Mouse (Mus musculus) heart, adult 2 months (tissue): ENCODE results near the gene Mrps12. TPM values are rescaled to one million over a fixed set of nuclear protein-coding genes. Genes with fewer than 3 reads are reported as not detected.
"Not testable (repeated sequence)": the region's sequence is repeated elsewhere in the genome, so short reads cannot be mapped to it uniquely, and the experiment has no call there.

Experiments used
- DNase-seq, 2 experiments: peaks; one replicate each; pipeline ENCODE4 v3.0.0; 2021
- H3K27ac ChIP-seq: fragments of 200-600 bp; 2 replicates; pipeline ENCODE4 v1.8.1; 2022
- H3K27me3 ChIP-seq: fragments of 200-500 bp; 2 replicates; pipeline ENCODE4 v1.6.1; 2012; ENCODE audit warnings: mild to moderate bottlenecking, low read length, inconsistent platforms, mixed read lengths; ENCODE audit not compliant: control insufficient read depth, insufficient read depth
- H3K36me3 ChIP-seq: fragments of 200-500 bp; 2 replicates; pipeline ENCODE4 v1.6.1; 2012; ENCODE audit warnings: low read length, inconsistent platforms; ENCODE audit not compliant: control insufficient read depth, insufficient read depth
- H3K4me1 ChIP-seq: fragments of 200-500 bp; 2 replicates; pipeline ENCODE4 v1.6.1; 2011; ENCODE audit warnings: low read length; ENCODE audit not compliant: control insufficient read depth, insufficient read depth
- H3K4me3 ChIP-seq: fragments of 200-600 bp; 2 replicates; pipeline ENCODE4 v1.8.1; 2022
- H3K79me2 ChIP-seq: fragments of 200-500 bp; replicated peaks from 2 replicates; pipeline ENCODE4 v1.6.1; 2012; ENCODE audit warnings: mild to moderate bottlenecking, inconsistent platforms, low read length, moderate library complexity, mixed read lengths; ENCODE audit not compliant: control insufficient read depth, insufficient read depth
- H3K9ac ChIP-seq: fragments of 200-500 bp; 2 replicates; pipeline ENCODE4 v1.6.1; 2012; ENCODE audit warnings: low read depth, mild to moderate bottlenecking, control low read depth, inconsistent platforms, low read length, mixed read lengths
- CTCF ChIP-seq: fragments of 200-600 bp; IDR thresholded peaks from 2 replicates; pipeline ENCODE4 v1.8.1; 2022; ENCODE audit warnings: antibody characterized with exemption, mild to moderate bottlenecking, moderate library complexity
- EP300 ChIP-seq: fragments of 200-500 bp; IDR thresholded peaks from 2 replicates; pipeline ENCODE4 v1.6.1; 2011; ENCODE audit warnings: low read depth, low read length, control low read depth; ENCODE audit not compliant: insufficient read depth
- POLR2A ChIP-seq: fragments of 200-500 bp; IDR thresholded peaks from 2 replicates; pipeline ENCODE4 v1.6.1; 2011; ENCODE audit warnings: mild to moderate bottlenecking, low read depth, low read length, control low read depth; ENCODE audit not compliant: insufficient read depth
- WGBS: fragments of 180-500 bp; shearing (Covaris S2); methylation state at CpG from one replicate; pipeline ENCODE4 v1.1.7; 2018; 5-methylcytosine and 5-hydroxymethylcytosine counted together
- intact Hi-C: fragments of 180-260 bp; cut with DNase I; formaldehyde crosslinking; loops from one replicate; pipeline ENCODE4 v1.15.1; 2025
- polyA plus RNA-seq: library from polyadenylated mRNA; depleted of rRNA; stranded (reverse); fragments of >200 nt; gene quantifications from 2 replicates; pipeline ENCODE4 v1.2.3, GENCODE M21; 2012
- total RNA-seq, 2 experiments: library from RNA; stranded (reverse); gene quantifications; 2 replicates each; pipeline ENCODE4 v1.2.3; 2021

The Mrps12 gene
- total and polyA plus RNA-seq, 3 experiments, result 47.8 to 57.3 (median 51.9) TPM

DNA sequence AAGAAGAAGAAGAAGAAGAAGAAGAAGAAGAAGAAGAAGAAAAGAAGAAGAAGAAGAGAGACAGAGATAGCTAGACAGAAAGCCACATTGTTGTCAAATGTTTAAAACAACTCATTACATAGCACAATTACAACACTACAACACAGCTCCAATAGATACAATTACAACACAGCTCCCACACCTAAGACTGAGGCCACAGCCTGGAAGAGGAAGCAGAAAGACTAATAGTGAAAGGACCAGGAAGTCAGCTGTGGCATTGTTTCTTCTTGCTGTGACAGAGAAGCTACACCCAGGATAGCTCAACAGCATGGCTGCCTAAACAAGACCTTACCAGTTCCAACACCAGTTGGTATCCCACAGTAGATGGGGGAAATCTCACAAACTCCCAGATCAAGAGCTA, 32.2 kb downstream of the Mrps12 start:
- H3K79me2 ChIP-seq, result no peaks in the 10 kb centered on the region
- H3K9ac ChIP-seq, result no peak overlapping the region
- H3K36me3 ChIP-seq, result no peaks in the 10 kb centered on the region
- intact Hi-C loops, result no loop called here
- no peak overlapping the region for H3K4me3 ChIP-seq
- no peak for DNase-seq
- H3K27ac ChIP-seq, result no peak overlapping the region
- no peaks in the 10 kb centered on the region for H3K4me1 ChIP-seq
- TF ChIP-seq POLR2A, result no peak
- TF ChIP-seq CTCF, result no peak
- TF ChIP-seq EP300, result no peak
- no peaks in the 10 kb centered on the region for H3K27me3 ChIP-seq

DNA sequence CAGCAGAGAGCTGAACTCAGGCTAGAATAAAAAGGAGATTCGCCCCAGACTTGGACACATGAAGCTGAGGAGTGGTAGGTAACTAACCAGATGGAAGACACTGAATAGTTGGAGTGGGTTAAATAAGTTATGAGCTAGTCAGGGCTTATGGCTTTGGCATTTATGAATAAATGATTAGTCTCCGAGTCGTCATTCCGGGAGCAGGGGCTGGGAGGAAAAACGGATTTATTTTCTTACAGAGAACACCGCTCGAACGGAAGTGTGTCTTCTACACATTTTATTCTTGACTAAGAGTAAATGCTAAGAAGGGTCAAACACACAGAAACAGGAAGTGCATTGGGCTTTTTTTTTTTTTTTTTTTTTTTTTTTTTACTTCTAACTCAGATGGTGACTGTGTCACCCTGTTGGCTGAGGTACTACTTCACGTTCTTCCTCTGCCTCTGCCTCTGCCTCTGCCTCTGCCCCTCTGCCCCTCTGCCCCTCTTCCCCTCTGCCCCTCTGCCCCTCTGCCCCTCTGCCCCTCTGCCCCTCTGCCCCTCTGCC, 38.9 kb downstream of the Mrps12 start:
- no peaks in the 10 kb centered on the region for H3K36me3 ChIP-seq
- intact Hi-C loops, result no loop called here
- no peak overlapping the region for H3K27ac ChIP-seq
- no peaks in the 10 kb centered on the region for H3K27me3 ChIP-seq
- no peaks in the 10 kb centered on the region for H3K4me1 ChIP-seq
- H3K9ac ChIP-seq, result no peak overlapping the region
- H3K79me2 ChIP-seq, result no peaks in the 10 kb centered on the region
- TF ChIP-seq POLR2A, result no peak
- TF ChIP-seq CTCF, result no peak
- TF ChIP-seq EP300, result no peak
- H3K4me3 ChIP-seq, result no peak overlapping the region
- 54% methylated on average over 9 of the region's 9 CpGs for WGBS
- no peak for DNase-seq

DNA sequence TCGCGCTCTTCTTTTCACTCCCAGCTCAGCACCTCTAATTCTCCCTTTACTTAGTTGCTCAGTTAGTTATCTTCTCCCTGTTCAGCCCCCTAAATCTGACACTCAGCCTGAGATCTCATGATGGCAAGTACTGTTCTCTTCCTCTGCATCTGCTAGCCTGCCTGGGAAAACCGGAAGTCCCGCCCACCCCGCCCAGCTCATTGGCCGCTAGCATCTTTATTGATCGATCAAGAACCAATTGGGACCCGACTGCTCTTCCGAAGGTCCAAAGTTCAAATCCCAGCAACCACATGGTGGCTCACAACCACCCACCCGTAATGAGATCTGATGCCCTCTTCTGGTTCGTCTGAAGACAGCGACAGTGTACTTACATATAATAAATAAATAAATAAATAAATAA, 40.3 kb downstream of the Mrps12 start:
- intact Hi-C loops, H3K79me2 ChIP-seq, DNase-seq, H3K27me3 ChIP-seq, H3K4me3 ChIP-seq, H3K36me3 ChIP-seq, H3K9ac ChIP-seq, H3K27ac ChIP-seq, H3K4me1 ChIP-seq: not testable (repeated sequence)
- 94% methylated on average over 12 of the region's 12 CpGs for WGBS

DNA sequence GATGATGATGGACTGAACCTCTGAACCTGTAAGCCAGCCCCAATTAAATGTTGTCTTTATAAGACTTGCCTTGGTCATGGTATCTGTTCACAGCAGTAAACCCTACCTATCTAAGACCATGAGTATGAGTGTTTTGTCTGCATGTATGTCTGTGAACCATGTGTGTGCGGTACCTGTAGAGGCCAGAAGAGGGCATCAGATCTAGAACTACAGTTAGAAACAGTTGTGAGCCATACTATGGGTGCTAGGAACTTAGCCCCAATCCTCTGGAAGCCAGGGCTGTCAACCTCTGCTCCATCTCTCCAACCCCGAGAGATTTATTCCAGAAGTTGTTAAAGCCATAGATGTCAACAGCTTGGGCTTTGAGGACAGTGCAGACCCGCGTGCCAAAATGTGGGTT, 41.4 kb downstream of the Mrps12 start:
- Histone ChIP-seq H3K36me3 (no peaks in the 10 kb centered on the region), H3K27ac (no peak overlapping the region), H3K4me1 (no peaks in the 10 kb centered on the region), H3K27me3 (no peaks in the 10 kb centered on the region), H3K9ac (no peak overlapping the region), H3K4me3 (no peak overlapping the region), H3K79me2 (no peaks in the 10 kb centered on the region)
- intact Hi-C loops, result no loop called here
- TF ChIP-seq POLR2A (no peak), EP300 (no peak), CTCF (no peak)
- 94% methylated on average over 4 of the region's 4 CpGs for WGBS
- no peak for DNase-seq

DNA sequence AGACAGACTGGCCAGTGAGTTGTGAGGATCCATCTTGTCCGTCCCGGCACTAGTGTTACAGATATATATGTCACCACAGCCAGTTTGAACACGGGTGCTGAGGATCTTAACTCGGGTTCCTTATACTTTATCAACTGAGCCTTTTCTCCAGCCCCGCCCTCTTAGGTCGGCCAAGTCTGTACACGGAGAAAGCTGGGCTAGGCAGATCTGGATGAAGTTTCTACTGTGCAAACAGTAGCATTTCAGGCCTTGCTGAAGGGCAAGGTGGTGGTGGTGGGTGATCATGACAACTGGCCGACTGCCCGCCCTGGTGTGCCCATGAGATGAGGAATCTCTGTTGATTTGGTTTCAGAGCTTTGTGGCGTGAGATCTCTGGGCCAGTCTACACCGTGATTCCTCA, 44.3 kb downstream of the Mrps12 start:
- Histone ChIP-seq H3K27me3 (0 out of 2 replicates have a peak, but pooled peaks cover 2% of the 10 kb centered on the region), H3K4me3 (no peak overlapping the region), H3K9ac (no peak overlapping the region), H3K4me1 (no peaks in the 10 kb centered on the region), H3K79me2 (no peaks in the 10 kb centered on the region), H3K27ac (no peak overlapping the region), H3K36me3 (no peaks in the 10 kb centered on the region)
- intact Hi-C loops, result no loop called here
- DNase-seq, result no peak
- WGBS, result 81% methylated on average over 11 of the region's 11 CpGs
- TF ChIP-seq POLR2A (no peak), EP300 (no peak), CTCF (no peak)

DNA sequence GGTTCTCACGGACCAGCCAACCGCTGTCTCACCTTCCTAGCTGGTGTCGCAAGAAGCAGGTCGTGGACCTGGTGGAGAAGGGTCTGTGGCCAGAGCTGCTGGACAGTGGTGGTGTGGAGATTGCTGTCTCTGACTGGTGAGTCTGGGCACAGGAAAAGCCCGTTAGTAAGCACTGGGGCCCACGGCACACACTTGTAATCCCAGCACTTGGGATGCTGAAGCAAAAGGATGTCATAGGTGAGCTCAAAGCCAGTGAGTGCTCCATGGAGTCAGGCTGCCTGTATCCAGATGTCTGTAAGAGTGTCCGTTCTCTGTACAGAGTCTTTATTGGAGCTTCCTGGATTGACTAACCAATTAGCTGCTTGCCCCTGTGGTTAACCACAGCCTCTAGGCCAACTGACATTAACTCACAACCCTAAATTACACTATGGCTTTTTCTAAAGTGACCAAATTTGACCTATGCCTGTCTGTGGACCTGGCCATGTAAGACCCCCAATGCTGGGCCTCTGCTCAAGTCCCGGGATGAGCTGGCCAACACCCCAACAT, 46.6 kb downstream of the Mrps12 start:
- 74% methylated on average over 8 of the region's 8 CpGs for WGBS
- no peak for DNase-seq
- TF ChIP-seq EP300, result no peak
- no peak for TF ChIP-seq CTCF
- no peak for TF ChIP-seq POLR2A
- H3K79me2 ChIP-seq, result no peaks in the 10 kb centered on the region
- H3K4me1 ChIP-seq, result no peaks in the 10 kb centered on the region
- H3K9ac ChIP-seq, result no peak overlapping the region
- 0 out of 2 replicates have a peak, but pooled peaks cover 2% of the 10 kb centered on the region for H3K27me3 ChIP-seq
- no peak overlapping the region for H3K27ac ChIP-seq
- no peak overlapping the region for H3K4me3 ChIP-seq
- no peaks in the 10 kb centered on the region for H3K36me3 ChIP-seq
- intact Hi-C loops, result no loop called here
